Mouse (Mus musculus): ENCODE data around the gene Cdk19. TPM values are rescaled to one million over a fixed set of nuclear protein-coding genes. Genes with fewer than 3 reads are reported as not detected.

The Cdk19 gene
- total RNA-seq, 1 experiment from 2014 or later: 63.7 TPM

- no peak for ATAC-seq (ENCODE audit: extremely low read depth, insufficient number of reproducible peaks, low FRiP score, poor library complexity, severe bottlenecking)
Observed at GRCm38 (mm10) chr10:40426096-40426450, 86.7 kb downstream of the Cdk19 start.

DNA sequence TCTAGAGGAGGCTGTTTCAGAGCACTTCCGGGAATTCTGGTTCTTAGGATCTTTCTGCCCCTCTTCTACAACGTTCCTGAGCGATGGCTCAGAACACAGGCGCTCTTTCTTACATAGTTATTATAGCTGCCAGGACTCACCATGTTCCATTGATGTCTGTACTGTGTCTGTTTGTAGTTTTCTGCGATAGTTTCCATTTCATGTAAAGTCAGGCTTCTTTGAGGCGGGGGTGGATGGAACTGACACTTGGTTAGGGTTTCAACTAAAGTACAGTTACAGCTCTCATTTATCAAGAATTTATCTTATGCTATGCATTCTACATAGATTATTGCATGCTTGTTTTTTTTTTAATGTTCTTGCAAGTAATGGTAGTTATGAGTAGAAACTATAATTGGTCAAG lies 89.3 kb downstream of the Cdk19 start:
- no peak for ATAC-seq (ENCODE audit: extremely low read depth, insufficient number of reproducible peaks, low FRiP score, poor library complexity, severe bottlenecking)

DNA sequence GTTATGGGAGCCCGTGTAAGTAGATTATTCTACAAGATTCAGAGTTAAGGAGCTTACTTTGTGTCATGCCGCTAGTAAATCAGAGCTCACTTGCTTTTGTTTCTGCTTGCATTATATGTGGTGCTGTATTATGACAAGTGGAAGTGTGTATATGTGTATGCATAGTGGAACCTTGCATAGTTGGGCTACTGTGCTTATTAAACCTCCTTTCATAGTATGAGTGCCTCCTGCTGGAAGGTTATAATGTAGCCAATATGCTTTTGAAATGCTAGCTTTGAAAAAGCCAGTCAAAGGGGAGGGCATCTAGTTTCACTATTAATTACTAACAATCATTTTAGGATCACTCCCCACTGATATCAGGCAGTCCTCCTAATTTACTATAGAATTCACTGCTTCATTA lies 89.7 kb downstream of the Cdk19 start:
- no peak for ATAC-seq (ENCODE audit: extremely low read depth, insufficient number of reproducible peaks, low FRiP score, poor library complexity, severe bottlenecking)

GRCm38 (mm10) chr10:40430209-40430608 lies 90.8 kb downstream of the Cdk19 start:
- no peak for ATAC-seq (ENCODE audit: extremely low read depth, insufficient number of reproducible peaks, low FRiP score, poor library complexity, severe bottlenecking)

- no peak for ATAC-seq (ENCODE audit: extremely low read depth, insufficient number of reproducible peaks, low FRiP score, poor library complexity, severe bottlenecking)
Observed at GRCm38 (mm10) chr10:40431957-40432356, 92.6 kb downstream of the Cdk19 start.

DNA sequence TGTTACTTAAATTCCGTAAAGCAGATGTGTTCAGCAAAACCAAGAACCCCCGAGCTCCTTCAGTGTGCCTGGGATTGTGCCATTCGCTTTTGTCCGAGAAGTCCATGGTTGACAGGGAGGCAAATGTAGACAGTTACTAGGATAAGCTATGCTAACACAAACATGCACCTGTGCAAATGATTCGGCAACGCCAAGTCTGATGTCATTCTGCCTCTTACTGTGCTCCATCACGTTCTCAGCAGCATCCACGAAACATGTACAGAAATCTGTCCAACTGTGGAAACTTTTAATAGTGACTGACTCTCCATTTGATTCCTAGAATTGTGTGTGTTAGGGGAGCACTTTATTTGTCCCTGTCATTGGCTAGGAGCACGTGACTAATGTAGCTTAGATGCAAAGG lies 93.0 kb downstream of the Cdk19 start:
- ATAC-seq (ENCODE audit: extremely low read depth, insufficient number of reproducible peaks, low FRiP score, poor library complexity, severe bottlenecking): no peak

GRCm38 (mm10) chr10:40435402-40435801 lies 96.0 kb downstream of the Cdk19 start:
- ATAC-seq (ENCODE audit: extremely low read depth, insufficient number of reproducible peaks, low FRiP score, poor library complexity, severe bottlenecking): no peak

GRCm38 (mm10) chr10:40437117-40437516 lies 97.8 kb downstream of the Cdk19 start:
- ATAC-seq (ENCODE audit: extremely low read depth, insufficient number of reproducible peaks, low FRiP score, poor library complexity, severe bottlenecking): no peak

GRCm38 (mm10) chr10:40440740-40441139 lies 101.4 kb downstream of the Cdk19 start:
- no peak for ATAC-seq (ENCODE audit: extremely low read depth, insufficient number of reproducible peaks, low FRiP score, poor library complexity, severe bottlenecking)

DNA sequence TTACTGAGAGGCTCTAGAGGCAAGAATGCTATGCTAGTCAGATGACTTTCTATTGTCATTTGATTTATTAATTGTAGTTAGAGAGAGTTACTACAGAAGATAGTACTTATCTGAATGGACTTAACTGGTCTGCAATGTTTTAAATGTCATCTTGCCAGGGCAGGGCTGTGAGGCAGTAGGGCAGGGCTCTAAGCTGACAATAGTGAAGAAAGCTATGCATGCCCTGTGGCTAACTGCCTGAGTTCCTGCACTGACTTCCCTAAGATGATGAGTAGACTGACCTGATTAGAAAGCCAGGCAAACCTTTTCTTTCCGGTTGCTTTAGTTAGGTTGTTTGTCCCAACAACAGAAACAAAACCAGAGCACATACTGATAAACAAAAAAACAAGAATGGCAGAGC lies 102.7 kb downstream of the Cdk19 start:
- ATAC-seq (ENCODE audit: extremely low read depth, insufficient number of reproducible peaks, low FRiP score, poor library complexity, severe bottlenecking): no peak

GRCm38 (mm10) chr10:40443371-40443770 lies 104.0 kb downstream of the Cdk19 start:
- ATAC-seq (ENCODE audit: extremely low read depth, insufficient number of reproducible peaks, low FRiP score, poor library complexity, severe bottlenecking): 0 out of 2 replicates have a peak, but pooled peaks have one; percentile 32

- ATAC-seq (ENCODE audit: extremely low read depth, insufficient number of reproducible peaks, low FRiP score, poor library complexity, severe bottlenecking): no peak
Observed at GRCm38 (mm10) chr10:40443806-40444357, 104.5 kb downstream of the Cdk19 start.

DNA sequence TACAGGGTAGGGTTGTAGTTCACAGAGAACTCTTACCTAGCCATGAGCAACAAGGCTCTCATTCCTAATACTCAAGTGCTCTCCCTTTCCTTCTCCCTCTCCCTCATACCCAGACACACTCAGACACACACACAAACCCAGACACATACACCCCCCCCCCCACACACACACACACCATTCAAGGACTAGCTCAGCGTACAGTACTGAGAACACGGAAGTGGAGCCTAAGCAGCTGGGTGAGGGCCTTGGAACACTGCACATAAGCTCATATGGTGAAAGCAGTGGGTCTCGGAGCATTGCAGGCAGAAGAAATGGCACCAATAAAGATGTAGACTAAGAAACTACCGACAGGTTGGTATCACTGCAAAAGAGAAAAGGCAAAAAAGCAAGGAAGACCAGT lies 105.2 kb downstream of the Cdk19 start:
- ATAC-seq (ENCODE audit: extremely low read depth, insufficient number of reproducible peaks, low FRiP score, poor library complexity, severe bottlenecking): no peak

DNA sequence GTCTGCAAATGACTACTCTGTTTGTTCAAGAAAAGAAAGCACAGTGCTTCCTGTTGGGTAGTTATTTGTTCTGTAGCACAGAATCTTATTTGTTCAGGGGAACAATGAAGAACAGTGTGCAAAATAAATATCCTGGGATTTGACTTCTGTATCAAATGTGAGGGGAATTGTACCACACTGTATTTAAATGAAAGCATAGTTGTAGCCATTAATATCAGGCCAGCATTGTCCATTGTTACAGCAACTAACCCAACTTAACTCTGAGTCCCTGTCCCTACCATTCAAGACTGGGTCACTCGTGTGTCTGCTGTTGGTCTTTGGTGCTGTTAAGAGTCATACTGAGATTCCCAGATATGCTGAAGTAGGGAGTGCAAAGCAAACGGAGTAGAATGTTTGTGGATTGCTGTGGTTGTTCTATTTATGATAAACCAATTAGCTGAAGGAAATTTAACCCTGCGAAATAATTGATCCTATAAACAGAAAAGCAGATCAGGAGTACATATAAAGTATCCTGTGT lies 106.8 kb downstream of the Cdk19 start:
- ATAC-seq (ENCODE audit: extremely low read depth, insufficient number of reproducible peaks, low FRiP score, poor library complexity, severe bottlenecking): no peak

DNA sequence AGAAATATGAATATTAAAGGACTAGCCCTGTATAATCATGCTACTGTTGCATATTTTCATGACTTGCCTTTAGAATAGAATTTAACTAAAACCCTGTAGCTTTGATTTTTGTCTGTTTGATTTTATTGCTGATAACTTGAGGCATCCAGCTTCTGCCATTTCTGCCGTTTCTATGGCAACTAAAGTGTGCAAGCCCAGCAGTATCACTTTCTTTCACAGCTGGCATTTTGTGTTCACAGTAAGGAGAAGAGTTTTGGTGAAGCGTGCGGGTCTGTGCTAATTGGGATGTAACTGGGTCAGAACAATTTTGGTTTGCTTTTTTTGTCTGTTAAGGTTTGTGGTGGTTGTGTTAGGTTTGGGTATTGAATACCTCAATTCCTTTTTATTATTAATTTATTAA lies 107.3 kb downstream of the Cdk19 start:
- no peak for ATAC-seq (ENCODE audit: extremely low read depth, insufficient number of reproducible peaks, low FRiP score, poor library complexity, severe bottlenecking)

DNA sequence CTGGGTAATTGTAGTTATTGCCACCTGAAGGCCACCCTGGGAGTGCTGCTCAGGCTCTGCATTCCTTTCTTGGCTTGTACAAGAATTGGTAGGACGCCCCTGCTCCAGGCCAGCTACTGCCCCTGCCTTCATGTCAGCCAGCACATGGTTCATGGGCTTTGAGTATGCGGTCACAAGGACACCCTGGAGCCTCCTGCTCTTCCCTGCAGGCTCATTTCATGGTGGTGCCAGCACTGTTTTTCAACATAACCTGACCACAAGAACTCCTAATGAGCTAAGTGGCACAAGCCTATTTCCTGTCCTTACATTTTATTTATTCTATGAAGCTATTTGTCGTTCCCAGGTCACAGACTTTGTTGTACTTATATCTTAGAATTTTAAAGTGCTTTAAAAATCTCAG lies 107.9 kb downstream of the Cdk19 start:
- no peak for ATAC-seq (ENCODE audit: extremely low read depth, insufficient number of reproducible peaks, low FRiP score, poor library complexity, severe bottlenecking)

DNA sequence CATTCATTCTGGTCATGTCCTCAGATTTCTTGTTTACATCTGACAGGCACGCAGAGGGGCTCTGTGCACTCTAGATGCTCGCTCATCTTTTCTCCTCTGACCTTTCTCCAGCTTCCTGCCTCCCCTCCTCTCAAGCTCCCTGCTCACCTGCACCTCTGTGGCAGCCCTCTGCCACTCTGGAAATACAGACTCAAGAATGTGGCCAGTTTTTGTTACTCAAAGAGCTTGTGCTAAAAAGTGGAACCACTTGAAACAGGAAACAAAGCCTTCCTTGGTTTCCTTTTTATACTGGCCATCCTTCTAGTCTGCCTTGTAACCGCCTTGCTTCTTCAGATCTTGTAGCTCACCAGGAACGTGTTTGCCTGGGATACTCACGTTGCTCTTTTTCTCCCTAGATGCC lies 108.6 kb downstream of the Cdk19 start:
- ATAC-seq (ENCODE audit: extremely low read depth, insufficient number of reproducible peaks, low FRiP score, poor library complexity, severe bottlenecking): no peak

DNA sequence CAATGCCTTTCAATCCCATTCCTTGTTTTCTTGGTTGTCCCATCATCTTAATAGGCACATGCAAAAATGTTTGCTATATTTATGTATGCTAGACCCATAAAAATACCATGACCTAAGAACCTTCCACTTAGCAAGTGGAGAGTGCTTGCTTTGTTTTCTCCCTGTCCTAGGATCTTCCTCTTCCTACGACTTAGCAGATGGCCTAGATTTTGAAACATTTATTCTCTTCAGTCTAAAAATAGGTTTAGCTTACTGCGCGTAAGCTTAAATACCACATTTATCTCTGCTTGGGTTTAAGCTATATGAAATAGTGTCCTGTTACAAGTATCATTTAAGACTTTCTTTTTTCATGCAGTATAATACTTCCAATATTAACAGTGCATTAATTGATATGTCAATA lies 109.1 kb downstream of the Cdk19 start:
- ATAC-seq (ENCODE audit: extremely low read depth, insufficient number of reproducible peaks, low FRiP score, poor library complexity, severe bottlenecking): no peak

GRCm38 (mm10) chr10:40449571-40449970 lies 110.2 kb downstream of the Cdk19 start:
- ATAC-seq (ENCODE audit: extremely low read depth, insufficient number of reproducible peaks, low FRiP score, poor library complexity, severe bottlenecking): no peak

- ATAC-seq (ENCODE audit: extremely low read depth, insufficient number of reproducible peaks, low FRiP score, poor library complexity, severe bottlenecking): no peak
Observed at GRCm38 (mm10) chr10:40450171-40450570, 110.8 kb downstream of the Cdk19 start.

- no peak for ATAC-seq (ENCODE audit: extremely low read depth, insufficient number of reproducible peaks, low FRiP score, poor library complexity, severe bottlenecking)
Observed at GRCm38 (mm10) chr10:40457116-40457515, 117.8 kb downstream of the Cdk19 start.
